Mouse (Mus musculus) embryonic facial prominence, embryonic 13.5 days (tissue): ENCODE data around the gene Foxo3. TPM values are rescaled to one million over a fixed set of nuclear protein-coding genes. Genes with fewer than 3 reads are reported as not detected.

ENCODE experiments used
- ATAC-seq: fragments of 200-750 bp; cut with Nextera tagmentation; 2 replicates; pipeline ENCODE4 v1.8.0; 2017; ENCODE audit warnings: low read depth; ENCODE audit not compliant: insufficient number of reproducible peaks, insufficient read depth, low FRiP score, low TSS enrichment
- H3K27ac ChIP-seq: fragments of 300-500 bp; sonication (generic); 2 replicates; pipeline ENCODE4 v1.5.1; 2015; ENCODE audit warnings: moderate library complexity, mild to moderate bottlenecking, inconsistent platforms
- H3K27me3 ChIP-seq: fragments of 300-500 bp; sonication (generic); 2 replicates; pipeline ENCODE4 v1.6.1; 2015; ENCODE audit warnings: mild to moderate bottlenecking, inconsistent platforms
- H3K36me3 ChIP-seq: fragments of 300-500 bp; sonication (generic); 2 replicates; pipeline ENCODE4 v1.6.1; 2015; ENCODE audit warnings: mild to moderate bottlenecking, inconsistent platforms
- H3K4me1 ChIP-seq: fragments of 300-500 bp; sonication (generic); 2 replicates; pipeline ENCODE4 v1.6.1; 2015; ENCODE audit warnings: inconsistent platforms
- H3K4me2 ChIP-seq: fragments of 300-500 bp; sonication (generic); 2 replicates; pipeline ENCODE4 v1.6.1; 2015; ENCODE audit warnings: moderate library complexity, mild to moderate bottlenecking, inconsistent platforms
- H3K4me3 ChIP-seq: fragments of 300-500 bp; sonication (generic); 2 replicates; pipeline ENCODE4 v1.5.1; 2015; ENCODE audit warnings: mild to moderate bottlenecking, inconsistent platforms
- H3K9ac ChIP-seq: fragments of 300-500 bp; sonication (generic); 2 replicates; pipeline ENCODE4 v1.6.1; 2015; ENCODE audit warnings: mild to moderate bottlenecking, inconsistent platforms
- H3K9me3 ChIP-seq: fragments of 300-500 bp; sonication (generic); 2 replicates; pipeline ENCODE4 v1.6.1; 2016; ENCODE audit warnings: inconsistent platforms
- WGBS: fragments of 180-500 bp; shearing (Covaris S2); methylation state at CpG from one replicate; pipeline ENCODE4 v1.1.7; 2015; ENCODE audit warnings: mixed read lengths; 5-methylcytosine and 5-hydroxymethylcytosine counted together
- polyA plus RNA-seq: library from polyadenylated mRNA; unstranded; fragments of >200 nt; fragmentation: Nextera tagmentation; extraction: Ambion mirVana; gene quantifications from 2 replicates; pipeline ENCODE4 v1.2.1, GENCODE M21; 2015

Foxo3 gene
- polyA plus RNA-seq, 1 experiment from 2014 or later, result 8.0 TPM

- H3K9me3 ChIP-seq, result no peaks in the 10 kb centered on the region
- WGBS, result 59% methylated on average over 4 of the region's 4 CpGs
- no peaks in the 10 kb centered on the region for H3K27me3 ChIP-seq
- no peak overlapping the region for H3K9ac ChIP-seq
- ATAC-seq, result no peak
- no peaks in the 10 kb centered on the region for H3K36me3 ChIP-seq
- no peak overlapping the region for H3K27ac ChIP-seq
- H3K4me3 ChIP-seq, result no peak overlapping the region
- H3K4me2 ChIP-seq, result no peak overlapping the region
- H3K4me1 ChIP-seq, result peaks cover 82% of the 10 kb centered on the region
These were observed 28.4 kb downstream of the Foxo3 start for GRCm38 (mm10) chr10:42248156-42248555.

DNA sequence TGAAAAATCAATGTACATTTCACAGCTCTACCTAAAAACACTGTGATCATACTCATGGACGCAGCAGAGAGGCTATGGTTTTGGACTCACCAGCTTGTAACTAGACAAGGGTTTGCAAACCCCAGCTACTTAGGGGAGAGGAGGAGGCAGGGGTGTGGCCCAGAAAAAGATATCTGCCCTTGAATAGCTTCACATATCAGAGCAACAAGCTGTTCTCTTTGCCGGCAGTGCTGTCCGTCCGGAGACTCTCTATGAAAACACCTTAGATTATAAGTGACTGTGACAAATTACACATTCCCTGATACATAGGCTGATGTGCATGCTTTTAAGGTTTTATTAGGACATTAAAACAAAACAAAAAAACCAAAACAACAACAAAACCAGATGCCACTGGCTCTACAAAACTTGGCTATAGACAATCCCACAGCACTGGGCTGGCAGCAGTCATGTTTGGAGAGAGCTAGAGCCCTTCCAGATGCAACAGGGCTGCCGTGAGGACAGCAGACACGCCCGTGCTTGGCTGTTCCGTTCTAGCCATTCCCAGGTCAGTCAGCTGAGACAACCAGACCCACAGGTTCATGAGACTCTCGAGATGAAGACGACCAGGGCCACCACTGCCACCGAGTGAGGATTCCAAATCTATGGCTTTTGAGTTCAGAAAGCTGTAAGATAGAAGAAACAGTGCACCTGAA, 29.3 kb downstream of the Foxo3 start:
- H3K27me3 ChIP-seq, result no peaks in the 10 kb centered on the region
- H3K4me2 ChIP-seq, result peak overlapping the region; percentile 2; the same call in 1 of the 2 replicates
- H3K4me1 ChIP-seq, result peaks cover 77% of the 10 kb centered on the region

DNA sequence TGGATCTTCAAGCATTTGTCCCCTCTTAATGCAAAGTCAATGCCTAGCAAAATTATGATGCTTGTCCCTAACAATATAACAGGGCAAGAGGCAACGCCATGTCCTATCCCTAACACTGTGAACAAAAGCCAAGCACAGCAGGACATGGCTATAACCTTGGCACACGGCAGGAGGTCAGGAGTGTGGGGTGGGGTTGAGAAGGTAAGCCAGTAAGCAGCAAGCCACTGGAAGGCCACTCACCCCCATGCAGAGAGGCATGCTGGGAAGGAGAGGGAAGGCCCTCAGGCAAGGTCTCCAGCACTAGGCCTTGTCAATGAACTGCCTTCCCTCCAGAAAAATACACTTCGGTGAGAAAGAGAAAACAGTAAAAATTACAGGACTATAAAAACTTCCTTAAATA, 30.1 kb downstream of the Foxo3 start:
- H3K27me3 ChIP-seq, result no peaks in the 10 kb centered on the region
- H3K4me1 ChIP-seq, result peaks cover 76% of the 10 kb centered on the region
- no peak overlapping the region for H3K4me3 ChIP-seq
- no peak overlapping the region for H3K9ac ChIP-seq
- no peaks in the 10 kb centered on the region for H3K36me3 ChIP-seq
- 52% methylated on average over 3 of the region's 3 CpGs for WGBS
- H3K27ac ChIP-seq, result peak overlapping the region; percentile 48
- H3K9me3 ChIP-seq, result no peaks in the 10 kb centered on the region
- ATAC-seq, result no peak
- H3K4me2 ChIP-seq, result no peak overlapping the region

More for the DNA sequence above, 29.3 kb downstream of the Foxo3 start:
- Histone ChIP-seq H3K9ac (no peak overlapping the region), H3K4me3 (no peak overlapping the region), H3K9me3 (no peaks in the 10 kb centered on the region), H3K36me3 (no peaks in the 10 kb centered on the region), H3K27ac (peak overlapping the region; percentile 22; the same call in 1 of the 2 replicates)
- no peak for ATAC-seq
- 46% methylated on average over 11 of the region's 11 CpGs for WGBS

DNA sequence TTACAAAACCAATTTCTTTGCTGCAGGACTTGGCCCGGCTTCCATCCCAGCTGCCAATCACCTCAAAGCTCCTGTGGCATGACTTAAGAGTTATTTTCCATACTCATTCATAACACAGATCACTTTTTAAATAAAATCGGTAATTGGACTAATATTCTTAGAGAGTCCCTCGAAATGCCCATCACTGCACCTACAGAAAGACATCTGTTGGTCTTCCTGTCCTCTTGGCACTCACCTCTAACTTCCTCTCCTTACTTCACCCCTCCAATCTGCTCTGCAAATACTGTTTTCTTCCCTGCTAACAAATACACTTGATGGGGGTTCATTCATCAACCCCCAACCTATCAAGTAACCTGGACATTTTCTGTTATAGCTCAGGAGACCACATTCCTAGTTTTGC, 30.9 kb downstream of the Foxo3 start:
- no peak overlapping the region for H3K4me3 ChIP-seq
- H3K4me2 ChIP-seq, result no peak overlapping the region
- ATAC-seq, result no peak
- no peaks in the 10 kb centered on the region for H3K36me3 ChIP-seq
- 0 out of 2 replicates have a peak overlapping the region, but pooled peaks have one; percentile 13 for H3K27ac ChIP-seq
- H3K9ac ChIP-seq, result no peak overlapping the region
- no peaks in the 10 kb centered on the region for H3K27me3 ChIP-seq
- peaks cover 71% of the 10 kb centered on the region for H3K4me1 ChIP-seq
- no peaks in the 10 kb centered on the region for H3K9me3 ChIP-seq
- WGBS, result 86% methylated on average over 3 of the region's 3 CpGs

DNA sequence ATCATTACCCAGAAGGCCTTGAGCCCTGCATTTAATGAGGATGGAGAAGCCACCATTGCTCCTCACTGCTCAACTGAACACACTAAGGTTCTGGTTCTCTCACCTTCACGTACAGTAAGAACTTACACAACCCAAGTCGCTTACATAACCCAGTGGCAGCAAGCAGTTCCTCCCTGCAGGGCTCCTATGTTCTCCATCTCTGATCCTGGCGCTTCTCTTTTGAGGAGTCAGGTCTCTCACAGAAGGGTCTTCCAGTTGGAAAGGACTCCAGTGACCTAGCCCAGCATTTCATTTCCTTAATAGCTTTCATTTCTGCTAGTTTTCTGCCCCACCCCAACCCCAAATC, 31.3 kb downstream of the Foxo3 start:
- no peaks in the 10 kb centered on the region for H3K9me3 ChIP-seq
- peaks cover 67% of the 10 kb centered on the region for H3K4me1 ChIP-seq
- no peak overlapping the region for H3K4me2 ChIP-seq
- 92% methylated on average over 3 of the region's 3 CpGs for WGBS
- 0 out of 2 replicates have a peak overlapping the region, but pooled peaks have one; percentile 13 for H3K27ac ChIP-seq
- no peak overlapping the region for H3K9ac ChIP-seq
- no peak for ATAC-seq
- no peaks in the 10 kb centered on the region for H3K27me3 ChIP-seq
- no peaks in the 10 kb centered on the region for H3K36me3 ChIP-seq
- no peak overlapping the region for H3K4me3 ChIP-seq

GRCm38 (mm10) chr10:42244420-42245255, 31.9 kb downstream of the Foxo3 start:
- peaks cover 63% of the 10 kb centered on the region for H3K4me1 ChIP-seq
- no peak for ATAC-seq
- H3K4me3 ChIP-seq, result no peak overlapping the region
- 69% methylated on average over 8 of the region's 8 CpGs for WGBS
- no peaks in the 10 kb centered on the region for H3K9me3 ChIP-seq
- H3K9ac ChIP-seq, result no peak overlapping the region
- no peak overlapping the region for H3K4me2 ChIP-seq
- H3K27ac ChIP-seq, result 0 out of 2 replicates have a peak overlapping the region, but pooled peaks have one; percentile 13
- H3K36me3 ChIP-seq, result 0 out of 2 replicates have a peak, but pooled peaks cover 3% of the 10 kb centered on the region
- no peaks in the 10 kb centered on the region for H3K27me3 ChIP-seq

GRCm38 (mm10) chr10:42243925-42244324, 32.6 kb downstream of the Foxo3 start:
- H3K27ac ChIP-seq, result no peak overlapping the region
- no peak for ATAC-seq
- no peak overlapping the region for H3K9ac ChIP-seq
- no peaks in the 10 kb centered on the region for H3K27me3 ChIP-seq
- no peaks in the 10 kb centered on the region for H3K9me3 ChIP-seq
- H3K4me1 ChIP-seq, result peaks cover 65% of the 10 kb centered on the region
- no peak overlapping the region for H3K4me2 ChIP-seq
- 0 out of 2 replicates have a peak, but pooled peaks cover 3% of the 10 kb centered on the region for H3K36me3 ChIP-seq
- WGBS, result 82% methylated on average over 7 of the region's 7 CpGs
- H3K4me3 ChIP-seq, result no peak overlapping the region

GRCm38 (mm10) chr10:42242484-42242883, 34.1 kb downstream of the Foxo3 start:
- Histone ChIP-seq H3K4me1 (peaks cover 57% of the 10 kb centered on the region), H3K27me3 (no peaks in the 10 kb centered on the region), H3K9me3 (no peaks in the 10 kb centered on the region), H3K4me3 (no peak overlapping the region), H3K4me2 (no peak overlapping the region), H3K36me3 (0 out of 2 replicates have a peak, but pooled peaks cover 3% of the 10 kb centered on the region), H3K27ac (no peak overlapping the region), H3K9ac (no peak overlapping the region)
- no peak for ATAC-seq
- 93% methylated on average over 6 of the region's 6 CpGs for WGBS

GRCm38 (mm10) chr10:42241775-42242174, 34.8 kb downstream of the Foxo3 start:
- Histone ChIP-seq H3K27me3 (no peaks in the 10 kb centered on the region), H3K9me3 (no peaks in the 10 kb centered on the region), H3K9ac (no peak overlapping the region), H3K4me1 (peaks cover 50% of the 10 kb centered on the region), H3K27ac (no peak overlapping the region), H3K36me3 (0 out of 2 replicates have a peak, but pooled peaks cover 3% of the 10 kb centered on the region), H3K4me3 (no peak overlapping the region), H3K4me2 (no peak overlapping the region)
- WGBS, result 73% methylated on average over 4 of the region's 4 CpGs
- ATAC-seq, result no peak

- no peak for ATAC-seq
- H3K4me1 ChIP-seq, result peaks cover 31% of the 10 kb centered on the region
- no peak overlapping the region for H3K27ac ChIP-seq
- H3K9me3 ChIP-seq, result no peaks in the 10 kb centered on the region
- H3K27me3 ChIP-seq, result no peaks in the 10 kb centered on the region
- WGBS, result 83% methylated on average over 6 of the region's 6 CpGs
- no peak overlapping the region for H3K4me2 ChIP-seq
- H3K4me3 ChIP-seq, result no peak overlapping the region
- no peak overlapping the region for H3K9ac ChIP-seq
- H3K36me3 ChIP-seq, result 0 out of 2 replicates have a peak, but pooled peaks cover 3% of the 10 kb centered on the region
These were observed 36.8 kb downstream of the Foxo3 start for GRCm38 (mm10) chr10:42239810-42240111.

DNA sequence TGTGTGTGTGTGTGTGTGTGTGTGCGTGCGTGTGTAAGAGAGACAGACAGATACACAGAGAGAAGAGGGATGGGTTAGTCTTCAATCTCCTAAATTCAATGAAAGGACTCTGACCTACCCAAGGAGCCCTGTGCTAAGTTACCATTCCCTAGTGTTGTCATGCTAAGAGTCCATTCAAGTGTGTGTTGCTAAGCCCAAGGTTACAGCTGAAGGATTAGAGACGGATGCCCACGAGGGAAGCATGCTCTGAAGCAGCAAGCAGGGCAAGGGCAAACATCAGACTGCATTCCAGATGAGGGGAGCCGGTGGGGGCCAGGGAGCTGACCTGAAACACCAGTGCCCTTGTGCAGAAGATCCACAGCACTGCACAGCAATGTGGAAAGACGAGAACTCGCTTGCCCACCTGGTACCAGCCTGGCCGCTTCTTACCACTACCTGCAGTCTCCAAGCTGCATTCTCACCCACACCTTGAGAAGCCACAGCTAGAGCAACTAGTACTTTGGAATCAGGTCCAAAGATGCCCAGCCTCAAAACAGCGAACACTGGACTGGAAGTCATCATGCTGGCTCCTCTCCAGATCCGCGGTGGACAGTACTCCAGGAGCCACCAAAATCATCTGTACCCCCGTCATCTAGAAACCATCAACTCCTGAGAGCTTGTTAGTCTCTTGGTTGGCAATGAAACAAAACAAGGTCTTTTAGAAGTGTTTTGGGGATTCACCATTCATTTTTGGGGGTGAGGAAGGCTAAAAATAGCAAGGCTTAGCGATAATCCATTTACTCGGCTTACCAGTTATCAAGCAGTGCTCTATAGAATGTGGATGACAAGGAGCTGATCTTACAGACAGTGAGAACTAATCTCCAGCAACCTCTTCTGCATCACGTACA, 37.4 kb downstream of the Foxo3 start:
- Histone ChIP-seq H3K4me2 (no peak overlapping the region), H3K27me3 (no peaks in the 10 kb centered on the region), H3K4me1 (peaks cover 29% of the 10 kb centered on the region), H3K9ac (no peak overlapping the region), H3K4me3 (no peak overlapping the region), H3K36me3 (0 out of 2 replicates have a peak, but pooled peaks cover 3% of the 10 kb centered on the region), H3K9me3 (no peaks in the 10 kb centered on the region), H3K27ac (no peak overlapping the region)
- 84% methylated on average over 15 of the region's 15 CpGs for WGBS
- no peak for ATAC-seq
